Mouse (Mus musculus): ENCODE results near the gene Prg3.

Prg3 gene

GRCm38 (mm10) chr2:84987930-84988329, at the start of gene Prg3:
Gene Prg3 (plus strand): TSS chr2:84988215.
- no peak for DNase-seq (ENCODE audit: low spot score)

- DNase-seq (ENCODE audit: low spot score), result no peak
Measured at GRCm38 (mm10) chr2:84938249-84938946, 49.6 kb upstream of the Prg3 start.

- no peak for DNase-seq (ENCODE audit: low spot score)
Measured at GRCm38 (mm10) chr2:84939306-84939705, 48.7 kb upstream of the Prg3 start.

GRCm38 (mm10) chr2:84939711-84940110, 48.3 kb upstream of the Prg3 start:
- no peak for DNase-seq (ENCODE audit: low spot score)

GRCm38 (mm10) chr2:84941332-84941731, 46.7 kb upstream of the Prg3 start:
- no peak for DNase-seq (ENCODE audit: low spot score)

- no peak for DNase-seq (ENCODE audit: low spot score)
Measured at GRCm38 (mm10) chr2:84941795-84942194, 46.2 kb upstream of the Prg3 start.

GRCm38 (mm10) chr2:84947154-84947771, 40.8 kb upstream of the Prg3 start:
- no peak for DNase-seq (ENCODE audit: low spot score)

GRCm38 (mm10) chr2:84948252-84948651, 39.8 kb upstream of the Prg3 start:
- DNase-seq (ENCODE audit: low spot score), result no peak

- no peak for DNase-seq (ENCODE audit: low spot score)
Measured at GRCm38 (mm10) chr2:84948721-84949120, 39.3 kb upstream of the Prg3 start.

- no peak for DNase-seq (ENCODE audit: low spot score)
Measured at GRCm38 (mm10) chr2:84951027-84951426, 37.0 kb upstream of the Prg3 start.

- DNase-seq (ENCODE audit: low spot score), result no peak
Measured at GRCm38 (mm10) chr2:84952251-84952650, 35.8 kb upstream of the Prg3 start.

- DNase-seq (ENCODE audit: low spot score), result no peak
Measured at GRCm38 (mm10) chr2:84952693-84953092, 35.3 kb upstream of the Prg3 start.

GRCm38 (mm10) chr2:84955435-84955834, 32.6 kb upstream of the Prg3 start:
- no peak for DNase-seq (ENCODE audit: low spot score)

- peak; percentile 5 for DNase-seq (ENCODE audit: low spot score)
Measured at GRCm38 (mm10) chr2:84956274-84956673, 31.7 kb upstream of the Prg3 start.

- no peak for DNase-seq (ENCODE audit: low spot score)
Measured at GRCm38 (mm10) chr2:84958588-84959264, 29.3 kb upstream of the Prg3 start.

- no peak for DNase-seq (ENCODE audit: low spot score)
Measured at GRCm38 (mm10) chr2:84961300-84961699, 26.7 kb upstream of the Prg3 start.

- no peak for DNase-seq (ENCODE audit: low spot score)
Measured at GRCm38 (mm10) chr2:84961901-84962300, 26.1 kb upstream of the Prg3 start.

- no peak for DNase-seq (ENCODE audit: low spot score)
Measured at GRCm38 (mm10) chr2:84962906-84963507, 25.0 kb upstream of the Prg3 start.

- no peak for DNase-seq (ENCODE audit: low spot score)
Measured at GRCm38 (mm10) chr2:84964111-84964801, 23.8 kb upstream of the Prg3 start.

GRCm38 (mm10) chr2:84967318-84967991, 20.6 kb upstream of the Prg3 start:
- no peak for DNase-seq (ENCODE audit: low spot score)

- DNase-seq (ENCODE audit: low spot score), result no peak
Measured at GRCm38 (mm10) chr2:84975580-84975979, 12.4 kb upstream of the Prg3 start.

GRCm38 (mm10) chr2:84980188-84980587, 7.8 kb upstream of the Prg3 start, which contains the start of gene Prg2:
Gene Prg2 (plus strand): TSS chr2:84980461.
- DNase-seq (ENCODE audit: low spot score), result no peak
